Mouse (Mus musculus): ENCODE data around the gene Prrx2. TPM values are rescaled to one million over a fixed set of nuclear protein-coding genes. Genes with fewer than 3 reads are reported as not detected.

The Prrx2 gene
- polyA plus RNA-seq, 1 experiment from 2014 or later: 73.9 TPM

DNA sequence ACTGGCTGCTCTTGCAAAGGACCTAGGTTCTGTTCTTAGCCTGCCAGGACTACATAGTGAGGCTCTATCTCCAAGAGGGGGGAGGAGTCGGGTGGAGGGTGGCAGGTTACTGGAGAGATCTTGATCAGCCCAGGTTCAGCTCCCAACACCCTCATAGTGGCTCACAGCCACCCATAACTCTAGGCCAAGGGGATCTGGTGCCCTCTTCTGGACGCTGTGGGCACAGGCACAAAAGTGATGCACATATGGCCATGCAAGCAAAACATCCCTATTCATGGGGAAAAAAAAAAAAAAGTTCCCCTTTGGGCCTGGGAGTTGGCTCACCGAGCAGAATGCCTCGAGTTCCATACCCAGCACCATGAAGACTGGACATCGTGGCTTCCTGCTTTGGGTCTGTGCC is 5.5 kb upstream of the Prrx2 start:
- H3K9me3 ChIP-seq: no peaks in the 10 kb centered on the region
- 0 out of 2 replicates have a peak overlapping the region, but pooled peaks have one; percentile 30 for H3K27ac ChIP-seq
- WGBS: 49% methylated on average over 5 of the region's 5 CpGs
- H3K4me1 ChIP-seq: peaks cover 42% of the 10 kb centered on the region
- H3K4me3 ChIP-seq: no peak overlapping the region
- no peak for DNase-seq (ENCODE audit: low spot score)
- no peaks in the 10 kb centered on the region for H3K27me3 ChIP-seq (ENCODE audit: insufficient read depth, poor library complexity, severe bottlenecking)
- peaks cover 24% of the 10 kb centered on the region for H3K36me3 ChIP-seq

- no peak for DNase-seq (ENCODE audit: low spot score)
- WGBS: 25% methylated on average over 4 of the region's 4 CpGs
- Histone ChIP-seq H3K4me3 (no peak within 1 kb of the TSS), H3K27ac (peak within 1 kb of the TSS; percentile 33), H3K4me1 (peaks cover 50% of the 10 kb centered on the region), H3K9me3 (no peaks in the 10 kb centered on the region), H3K36me3 (peaks cover 13% of the 10 kb centered on the region), H3K27me3 (ENCODE audit: insufficient read depth, poor library complexity, severe bottlenecking) (no peaks in the 10 kb centered on the region)
These were observed 4.4 kb upstream of the Prrx2 start, which contains the start of gene Asb6 for GRCm38 (mm10) chr2:30830283-30830795. Gene Asb6, minus strand, starts transcription at chr2:30830333.

DNA sequence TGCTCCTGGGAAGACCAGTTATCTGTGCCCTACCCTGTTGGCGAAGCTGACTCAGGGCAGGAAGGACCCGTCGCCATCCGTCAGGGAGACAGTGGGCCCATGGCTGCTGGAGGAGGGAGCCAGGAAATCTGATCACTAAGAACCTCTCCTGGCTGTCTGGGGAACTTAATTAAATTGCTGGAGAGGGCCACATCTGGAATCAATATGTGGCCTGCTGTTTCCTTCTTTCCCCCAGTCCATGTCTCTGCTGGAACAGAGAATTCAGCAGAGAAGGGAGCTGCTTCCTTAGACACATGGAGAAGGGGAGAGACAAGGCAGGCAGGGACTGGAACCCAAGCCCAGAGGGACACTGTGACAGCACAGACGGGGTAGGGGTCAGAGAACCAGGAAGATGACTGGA is 1.1 kb upstream of the Prrx2 start:
- H3K4me1 ChIP-seq: peaks cover 55% of the 10 kb centered on the region
- 35% methylated on average over 5 of the region's 5 CpGs for WGBS

GRCm38 (mm10) chr2:30836238-30836990 is 1.6 kb downstream of the Prrx2 start:
- H3K27ac ChIP-seq: peak overlapping the region; percentile 83
- no peaks in the 10 kb centered on the region for H3K9me3 ChIP-seq
- H3K36me3 ChIP-seq: no peaks in the 10 kb centered on the region
- DNase-seq (ENCODE audit: low spot score): no peak
- H3K4me3 ChIP-seq: peak overlapping the region; percentile 32; the same call in 1 of the 2 replicates
- whole genome bisulfite sequencing: 19% methylated on average over 21 of the region's 21 CpGs
- H3K4me1 ChIP-seq: peaks cover 48% of the 10 kb centered on the region
- no peaks in the 10 kb centered on the region for H3K27me3 ChIP-seq (ENCODE audit: insufficient read depth, poor library complexity, severe bottlenecking)

More for the DNA sequence above, 1.1 kb upstream of the Prrx2 start:
- H3K9me3 ChIP-seq: no peaks in the 10 kb centered on the region
- H3K36me3 ChIP-seq: no peaks in the 10 kb centered on the region
- H3K4me3 ChIP-seq: no peak overlapping the region
- H3K27me3 ChIP-seq (ENCODE audit: insufficient read depth, poor library complexity, severe bottlenecking): no peaks in the 10 kb centered on the region
- peak overlapping the region; percentile 83 for H3K27ac ChIP-seq
- no peak for DNase-seq (ENCODE audit: low spot score)

- Histone ChIP-seq H3K36me3 (no peaks in the 10 kb centered on the region), H3K4me3 (peak overlapping the region; percentile 40), H3K27ac (peak overlapping the region; percentile 72), H3K4me1 (peaks cover 50% of the 10 kb centered on the region), H3K9me3 (no peaks in the 10 kb centered on the region), H3K27me3 (ENCODE audit: insufficient read depth, poor library complexity, severe bottlenecking) (peaks cover 12% of the 10 kb centered on the region; the same call in 1 of the 2 replicates)
- WGBS: 14% methylated on average over 10 of the region's 10 CpGs
- peak; percentile 82 for DNase-seq (ENCODE audit: low spot score)
These were observed 7.8 kb downstream of the Prrx2 start for GRCm38 (mm10) chr2:30842615-30843014.

DNA sequence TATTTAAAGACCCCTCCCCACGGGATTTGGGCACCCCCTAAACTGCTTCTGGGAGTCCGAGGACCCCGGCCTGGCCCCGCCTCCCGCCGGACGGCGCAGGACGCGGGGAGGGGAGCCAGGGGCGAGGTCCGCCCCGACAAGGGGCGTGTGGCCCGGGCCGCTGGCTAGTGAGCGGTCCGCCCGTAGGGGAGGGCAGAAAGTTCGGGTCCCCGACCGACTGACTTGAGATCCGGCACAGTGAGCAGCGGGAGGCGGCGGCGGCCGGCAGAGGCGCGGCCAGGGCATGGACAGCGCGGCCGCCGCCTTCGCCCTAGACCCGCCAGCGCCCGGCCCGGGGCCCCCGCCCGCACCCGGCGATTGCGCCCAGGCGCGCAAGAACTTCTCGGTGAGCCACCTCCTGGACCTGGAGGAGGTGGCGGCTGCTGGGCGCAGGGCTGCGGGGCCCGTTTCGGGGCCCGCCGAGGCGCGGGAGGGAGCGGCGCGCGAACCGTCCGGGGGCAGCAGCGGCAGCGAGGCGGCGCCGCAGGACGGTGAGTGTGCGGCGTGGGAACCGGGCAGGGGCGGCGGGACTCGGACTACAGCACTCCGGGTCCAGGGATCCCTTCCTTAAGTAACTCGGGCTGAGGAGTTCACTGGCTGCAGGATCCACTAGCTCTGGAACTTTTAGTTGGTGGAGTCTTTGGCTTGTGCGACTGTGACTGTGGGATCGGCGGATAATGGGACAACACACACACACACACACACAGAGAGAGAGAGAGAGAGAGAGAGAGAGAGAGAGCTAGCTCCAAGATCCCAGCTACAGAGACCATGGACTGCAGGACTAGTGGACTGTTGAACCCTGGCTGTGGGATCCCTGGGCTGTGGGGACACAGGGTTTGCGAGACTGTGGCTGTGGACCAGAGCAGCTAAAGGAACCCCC is 10.6 kb downstream of the Prrx2 start:
- no peak for DNase-seq (ENCODE audit: low spot score)
- Histone ChIP-seq H3K4me1 (peaks cover 65% of the 10 kb centered on the region), H3K9me3 (no peaks in the 10 kb centered on the region), H3K36me3 (0 out of 2 replicates have a peak, but pooled peaks cover 4% of the 10 kb centered on the region), H3K27ac (peak overlapping the region; percentile 95), H3K27me3 (ENCODE audit: insufficient read depth, poor library complexity, severe bottlenecking) (peaks cover 12% of the 10 kb centered on the region; the same call in 1 of the 2 replicates), H3K4me3 (peak overlapping the region; percentile 82)
- 1% methylated on average over 80 of the region's 80 CpGs for WGBS

- WGBS: 38% methylated on average over 8 of the region's 8 CpGs
- Histone ChIP-seq H3K4me3 (peak overlapping the region; percentile 82), H3K9me3 (no peaks in the 10 kb centered on the region), H3K36me3 (0 out of 2 replicates have a peak, but pooled peaks cover 4% of the 10 kb centered on the region), H3K27me3 (ENCODE audit: insufficient read depth, poor library complexity, severe bottlenecking) (peaks cover 12% of the 10 kb centered on the region; the same call in 1 of the 2 replicates), H3K27ac (peak overlapping the region; percentile 95), H3K4me1 (peaks cover 73% of the 10 kb centered on the region)
- DNase-seq (ENCODE audit: low spot score): no peak
These were observed 11.5 kb downstream of the Prrx2 start for GRCm38 (mm10) chr2:30846236-30846635.

DNA sequence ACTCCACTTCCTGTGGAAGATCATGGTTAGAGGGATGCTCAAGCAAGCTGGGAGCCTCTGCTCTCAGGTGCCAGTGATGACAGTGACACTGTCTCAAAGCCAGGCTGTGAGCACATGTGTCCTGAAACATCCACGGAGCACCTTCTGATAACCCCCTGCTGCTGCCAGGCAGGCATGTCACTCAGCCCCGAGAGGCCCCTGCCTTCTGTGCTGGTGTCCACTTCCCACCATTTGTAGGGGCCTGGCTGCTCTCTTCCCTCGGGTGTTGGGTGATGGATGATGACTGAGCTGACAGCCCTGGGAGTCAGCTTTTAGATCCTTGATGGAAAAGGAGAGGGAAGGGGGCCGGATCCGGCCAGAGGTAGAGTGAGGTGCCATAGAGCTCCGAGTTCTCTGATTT is 12.0 kb downstream of the Prrx2 start:
- H3K36me3 ChIP-seq: 0 out of 2 replicates have a peak, but pooled peaks cover 4% of the 10 kb centered on the region
- H3K27ac ChIP-seq: peak overlapping the region; percentile 95
- H3K4me3 ChIP-seq: peak overlapping the region; percentile 82
- no peaks in the 10 kb centered on the region for H3K9me3 ChIP-seq
- 8% methylated on average over 6 of the region's 6 CpGs for WGBS
- DNase-seq (ENCODE audit: low spot score): peak; percentile 92
- H3K4me1 ChIP-seq: peaks cover 78% of the 10 kb centered on the region
- peaks cover 12% of the 10 kb centered on the region; the same call in 1 of the 2 replicates for H3K27me3 ChIP-seq (ENCODE audit: insufficient read depth, poor library complexity, severe bottlenecking)

GRCm38 (mm10) chr2:30848184-30848583 is 13.4 kb downstream of the Prrx2 start:
- Histone ChIP-seq H3K36me3 (0 out of 2 replicates have a peak, but pooled peaks cover 4% of the 10 kb centered on the region), H3K27ac (peak overlapping the region; percentile 95), H3K4me3 (no peak overlapping the region), H3K9me3 (no peaks in the 10 kb centered on the region), H3K4me1 (peaks cover 80% of the 10 kb centered on the region), H3K27me3 (ENCODE audit: insufficient read depth, poor library complexity, severe bottlenecking) (peaks cover 12% of the 10 kb centered on the region; the same call in 1 of the 2 replicates)
- 68% methylated on average over 8 of the region's 8 CpGs for WGBS
- DNase-seq (ENCODE audit: low spot score): no peak

- Histone ChIP-seq H3K9me3 (no peaks in the 10 kb centered on the region), H3K27me3 (ENCODE audit: insufficient read depth, poor library complexity, severe bottlenecking) (no peaks in the 10 kb centered on the region), H3K4me1 (peaks cover 86% of the 10 kb centered on the region), H3K4me3 (no peak overlapping the region), H3K27ac (peak overlapping the region; percentile 53), H3K36me3 (peaks cover 11% of the 10 kb centered on the region; the same call in 1 of the 2 replicates)
- WGBS: 26% methylated on average over 6 of the region's 6 CpGs
- DNase-seq (ENCODE audit: low spot score): no peak
These were observed 15.8 kb downstream of the Prrx2 start for GRCm38 (mm10) chr2:30850581-30850980.

DNA sequence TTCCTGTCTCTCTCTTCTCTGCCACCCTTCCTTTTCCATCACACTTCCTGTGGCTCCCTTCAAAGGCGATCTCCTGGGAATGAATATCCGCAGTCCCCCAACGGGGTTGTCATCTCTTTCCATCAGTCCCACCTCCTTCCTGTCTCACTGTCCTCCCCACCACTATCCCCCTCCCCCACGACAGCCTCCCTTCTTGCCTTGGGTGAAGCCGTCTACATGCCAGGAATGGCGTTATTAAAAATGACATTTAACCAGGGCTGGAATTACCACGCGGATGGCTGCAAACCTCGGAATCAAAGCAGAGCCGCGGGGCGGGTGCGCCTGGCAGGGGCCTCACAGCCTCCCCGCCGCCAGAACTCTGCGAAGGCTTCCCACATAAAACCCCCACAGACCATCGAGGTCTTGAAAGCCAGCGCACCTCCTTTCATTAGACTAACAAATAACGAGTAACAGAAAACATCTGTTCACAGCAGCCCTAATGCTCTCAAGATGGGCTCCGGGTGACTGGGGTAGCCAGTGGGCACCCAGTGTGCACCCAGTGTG is 18.1 kb downstream of the Prrx2 start:
- DNase-seq (ENCODE audit: low spot score): no peak
- no peaks in the 10 kb centered on the region for H3K27me3 ChIP-seq (ENCODE audit: insufficient read depth, poor library complexity, severe bottlenecking)
- H3K9me3 ChIP-seq: no peaks in the 10 kb centered on the region
- H3K4me3 ChIP-seq: no peak overlapping the region
- H3K27ac ChIP-seq: peak overlapping the region; percentile 69
- H3K36me3 ChIP-seq: peaks cover 11% of the 10 kb centered on the region; the same call in 1 of the 2 replicates
- 33% methylated on average over 20 of the region's 20 CpGs for WGBS
- H3K4me1 ChIP-seq: peaks cover 81% of the 10 kb centered on the region

GRCm38 (mm10) chr2:30857076-30857475 is 22.3 kb downstream of the Prrx2 start:
- no peaks in the 10 kb centered on the region for H3K27me3 ChIP-seq (ENCODE audit: insufficient read depth, poor library complexity, severe bottlenecking)
- no peak overlapping the region; the same call in 1 of the 2 replicates for H3K27ac ChIP-seq
- 82% methylated on average over 6 of the region's 6 CpGs for WGBS
- peaks cover 7% of the 10 kb centered on the region; the same call in 1 of the 2 replicates for H3K36me3 ChIP-seq
- no peaks in the 10 kb centered on the region for H3K9me3 ChIP-seq
- no peak for DNase-seq (ENCODE audit: low spot score)
- peaks cover 85% of the 10 kb centered on the region for H3K4me1 ChIP-seq
- no peak overlapping the region for H3K4me3 ChIP-seq

Data from heart, embryonic 10.5 days (tissue).